Mouse (Mus musculus): ENCODE measurements around the gene Snap25. TPM values are rescaled to one million over a fixed set of nuclear protein-coding genes. Genes with fewer than 3 reads are reported as not detected.

Gene Snap25
- total RNA-seq (2015; ENCODE audit: low replicate concordance) (not detected in 2 replicates), total RNA-seq (2017; ENCODE audit: low replicate concordance) (not detected in 2 replicates)

DNA sequence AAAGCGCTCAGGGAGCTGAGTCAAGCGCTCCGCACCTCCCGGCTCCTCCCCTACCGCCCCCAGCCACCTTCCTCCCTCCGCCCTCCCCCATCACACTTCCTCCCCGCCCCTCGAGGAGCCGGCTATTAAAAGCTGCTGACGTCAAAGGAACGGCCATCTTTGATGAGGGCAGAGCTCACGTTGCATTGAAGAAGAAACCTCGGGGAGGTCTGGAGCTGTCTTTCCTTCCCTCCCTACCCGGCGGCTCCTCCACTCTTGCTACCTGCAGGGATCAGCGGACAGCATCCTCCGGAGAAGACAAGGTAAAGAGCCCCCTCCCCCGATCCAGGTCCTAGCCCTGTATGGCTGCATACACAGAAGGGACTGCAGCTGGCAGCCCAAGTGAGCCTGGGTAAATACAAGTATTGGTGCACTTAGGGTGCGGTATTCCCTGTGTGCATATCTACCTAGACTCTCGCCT, at the start of gene Snap25:
Gene Snap25, plus strand, starts transcription at position 155 of the 460 bp plus-strand sequence.
- ATAC-seq (replicated peaks; ENCODE audit: low FRiP score, poor library complexity, severe bottlenecking), result no peak

DNA sequence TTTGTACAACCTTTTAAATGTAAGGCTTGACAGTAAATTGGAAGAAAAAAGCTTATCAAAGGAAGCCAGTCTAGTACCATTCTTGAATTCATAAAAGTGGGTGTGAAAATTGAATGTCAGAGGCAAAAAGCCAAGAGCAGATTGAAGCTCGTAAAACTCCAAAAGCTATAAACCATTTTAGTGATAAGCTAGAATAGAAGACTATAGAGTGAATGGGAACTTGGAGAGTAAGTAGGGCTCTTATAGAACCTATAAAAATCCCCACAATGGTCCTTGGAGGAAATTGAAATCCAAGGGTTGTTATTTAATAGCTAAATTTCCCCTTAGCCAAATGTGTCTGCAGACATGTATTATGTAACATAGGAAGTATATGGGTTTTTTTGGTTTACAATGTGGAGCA, 46.3 kb upstream of the Snap25 start:
- ATAC-seq (replicated peaks; ENCODE audit: low FRiP score, poor library complexity, severe bottlenecking), result no peak

DNA sequence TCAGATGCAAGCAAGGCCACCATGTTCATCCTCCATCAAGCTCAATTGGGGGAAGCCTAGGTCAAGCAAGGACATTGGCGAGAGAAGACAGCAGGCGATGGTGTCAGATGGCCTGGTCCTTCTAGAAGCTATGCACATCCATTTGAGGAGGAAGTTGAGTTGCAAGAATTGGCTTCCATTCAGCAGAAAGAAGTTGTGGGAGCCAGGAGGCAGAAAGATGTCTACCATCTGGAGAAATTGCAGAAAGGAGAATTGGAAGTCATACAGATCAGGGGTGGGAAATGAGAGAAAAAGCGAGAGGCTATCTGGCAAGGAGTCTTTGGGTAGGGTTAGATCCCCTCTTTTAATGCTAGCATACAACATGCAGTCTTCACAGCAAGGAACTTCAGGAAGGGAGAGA, 44.1 kb upstream of the Snap25 start:
- ATAC-seq (replicated peaks; ENCODE audit: low FRiP score, poor library complexity, severe bottlenecking), result no peak

DNA sequence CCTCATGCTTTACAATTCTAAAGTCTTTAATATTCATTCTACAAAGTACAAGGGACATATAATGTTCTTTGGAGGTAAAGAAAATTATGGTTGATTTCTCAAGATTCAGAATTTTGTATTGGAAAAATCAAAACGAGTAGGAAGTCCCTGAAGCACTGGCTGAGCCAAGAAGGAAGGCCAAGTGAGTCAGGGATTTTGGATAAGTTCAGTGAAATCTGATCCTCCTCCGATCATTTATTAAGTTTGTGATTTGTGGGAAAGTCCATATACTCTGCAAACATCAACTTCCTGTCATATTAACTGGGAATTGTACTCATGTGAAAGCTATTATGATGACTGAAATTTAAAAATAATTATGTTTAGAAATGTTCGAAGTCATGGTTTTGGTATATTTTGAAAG, 43.6 kb upstream of the Snap25 start:
- no peak for ATAC-seq (replicated peaks; ENCODE audit: low FRiP score, poor library complexity, severe bottlenecking)

DNA sequence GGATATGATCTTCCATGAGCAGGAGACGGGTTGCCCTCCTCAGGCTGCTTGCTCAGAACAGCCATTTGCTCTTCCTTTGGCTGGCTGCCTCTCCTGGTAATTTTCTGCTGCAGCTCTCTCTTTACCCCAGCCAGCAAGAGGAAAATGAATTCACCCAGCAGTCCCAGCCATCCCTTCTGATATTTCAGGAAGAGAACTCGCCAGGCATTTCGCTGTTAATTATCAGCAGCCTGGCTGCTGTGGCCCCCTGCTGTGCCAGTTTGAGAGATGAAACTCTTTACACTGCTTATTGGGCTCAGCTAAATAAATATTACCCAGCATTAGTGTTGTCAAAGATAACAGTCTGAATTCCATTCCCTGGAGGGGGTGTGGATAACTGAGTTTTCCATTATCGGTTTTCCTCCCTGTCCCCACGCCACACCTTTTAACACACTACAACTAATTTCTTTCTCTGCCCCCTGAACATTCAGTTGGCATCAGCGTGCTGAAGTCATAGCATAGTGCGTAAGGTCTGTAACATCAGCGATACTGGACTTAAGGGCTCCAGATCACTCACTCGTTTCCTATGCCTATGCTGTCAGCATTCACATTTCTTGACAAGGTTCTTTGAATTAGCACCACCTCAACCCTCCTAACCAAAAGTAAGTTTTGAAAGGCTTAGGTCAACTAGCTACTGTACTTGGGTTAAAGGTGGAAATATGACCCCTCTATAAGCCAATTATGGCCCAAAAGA, 42.5 kb upstream of the Snap25 start:
- no peak for ATAC-seq (replicated peaks; ENCODE audit: low FRiP score, poor library complexity, severe bottlenecking)

DNA sequence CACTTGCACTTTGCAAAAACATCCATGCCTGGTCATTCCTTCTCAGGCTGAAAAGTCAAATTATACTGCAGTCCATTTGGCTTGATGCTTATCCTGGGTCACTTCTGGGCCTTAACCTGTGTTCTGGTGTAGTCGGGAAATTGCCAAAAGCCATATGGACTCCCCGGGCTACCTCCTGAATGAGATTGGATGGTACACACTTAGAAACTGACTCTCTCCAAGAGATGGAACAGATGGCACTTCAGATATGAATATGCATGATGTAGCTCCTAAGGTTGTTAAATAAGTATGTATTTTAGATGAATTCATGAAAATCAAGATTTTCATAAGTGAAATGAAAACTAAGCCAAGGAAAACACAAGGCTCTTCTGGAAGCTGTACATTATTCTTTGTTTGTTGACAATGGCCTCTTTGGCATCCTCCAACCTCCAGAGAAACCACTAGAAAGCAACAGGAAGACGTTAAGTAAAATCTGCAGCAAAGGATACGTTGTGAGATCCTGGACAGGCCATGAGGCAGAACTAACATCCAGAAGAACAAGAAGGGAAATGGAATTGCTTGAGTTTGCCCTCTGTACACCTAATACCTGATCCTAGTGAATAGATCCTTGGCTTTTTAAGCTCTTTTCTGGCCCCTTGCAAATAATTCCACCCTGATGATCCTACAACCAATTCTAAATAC, 39.0 kb upstream of the Snap25 start:
- no peak for ATAC-seq (replicated peaks; ENCODE audit: low FRiP score, poor library complexity, severe bottlenecking)

DNA sequence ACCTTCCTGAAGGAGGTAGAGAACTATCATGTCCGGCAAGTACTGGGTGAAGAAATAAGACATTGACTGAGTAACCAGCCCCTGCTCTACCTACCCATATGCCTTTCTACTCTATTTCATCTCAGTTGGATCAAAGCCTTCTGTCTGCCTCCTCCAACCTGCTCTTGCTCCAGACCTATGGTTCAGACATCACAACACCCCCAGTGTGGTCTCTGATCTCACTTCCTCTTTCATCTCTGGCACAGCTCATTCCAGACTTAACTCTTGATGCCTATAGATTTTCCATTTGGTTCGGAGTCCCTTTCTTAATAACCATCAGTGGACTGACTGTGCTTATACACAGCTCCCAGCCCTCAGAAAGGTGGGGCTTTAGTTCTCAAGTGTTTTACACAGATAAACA, 37.1 kb upstream of the Snap25 start:
- ATAC-seq (replicated peaks; ENCODE audit: low FRiP score, poor library complexity, severe bottlenecking), result no peak

DNA sequence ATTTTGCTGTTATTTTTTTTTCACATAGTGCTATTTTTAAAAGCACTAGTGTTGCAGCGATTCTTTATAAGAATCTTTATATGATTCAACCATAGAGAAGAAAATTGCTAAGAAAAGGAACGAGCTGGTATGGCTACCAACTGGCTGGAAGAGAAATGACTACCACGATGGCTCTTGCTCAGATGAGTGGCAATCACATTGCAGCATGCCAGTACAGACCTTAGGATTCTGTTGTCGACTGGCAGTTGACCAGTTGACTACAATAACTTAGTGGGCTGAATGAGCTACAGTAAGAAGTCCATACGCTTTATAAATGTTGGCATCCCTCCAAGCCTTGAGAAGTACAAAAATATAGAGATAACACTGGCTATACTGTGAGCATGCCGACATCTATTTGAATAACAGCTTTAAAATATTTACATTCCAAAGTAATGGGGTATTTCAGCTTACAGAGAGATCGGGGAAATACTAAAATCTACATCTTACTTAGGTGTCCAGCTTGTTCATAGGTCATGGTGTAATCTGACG, 36.3 kb upstream of the Snap25 start:
- no peak for ATAC-seq (replicated peaks; ENCODE audit: low FRiP score, poor library complexity, severe bottlenecking)

DNA sequence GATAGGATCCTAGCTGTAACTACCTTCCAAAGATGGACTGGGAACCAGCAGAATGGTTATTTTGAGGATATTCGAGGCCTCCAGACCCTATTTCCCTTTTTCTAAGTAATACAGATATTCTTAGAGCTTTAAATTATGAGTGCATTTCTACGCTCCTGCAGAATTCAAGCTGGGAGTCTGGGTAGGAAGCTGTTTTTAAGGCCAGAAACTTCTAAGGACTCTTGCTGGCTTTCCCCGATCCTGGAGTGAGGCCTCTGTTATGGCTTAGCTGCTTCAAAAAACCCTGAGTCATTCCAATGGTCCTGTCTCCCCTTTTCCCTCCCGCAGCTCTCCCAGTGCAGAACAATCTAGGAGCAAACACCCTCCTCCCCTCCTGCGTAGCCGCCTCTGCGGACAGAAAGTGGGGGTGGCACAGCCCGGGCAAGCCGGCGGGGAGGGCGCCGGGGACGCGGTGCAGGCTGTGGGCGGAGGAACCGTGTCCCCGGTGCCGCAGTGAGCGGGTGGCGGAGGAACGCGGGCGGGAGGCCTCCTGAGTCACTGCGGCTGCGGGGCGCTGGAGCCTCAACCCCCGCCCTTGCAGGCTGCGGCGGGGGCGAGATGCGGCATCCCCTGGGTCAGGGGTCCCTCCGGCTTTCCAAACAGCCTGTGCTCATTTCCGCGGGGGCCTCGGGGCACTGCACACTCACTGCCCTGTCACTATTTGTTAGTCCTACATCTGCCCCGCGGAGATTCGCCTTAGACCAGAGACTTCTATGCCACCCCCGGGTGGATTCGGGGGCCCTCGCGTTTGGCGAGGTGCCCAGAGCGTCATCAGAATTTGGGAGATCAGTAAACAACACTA, 34.7 kb upstream of the Snap25 start:
- no peak for ATAC-seq (replicated peaks; ENCODE audit: low FRiP score, poor library complexity, severe bottlenecking)

DNA sequence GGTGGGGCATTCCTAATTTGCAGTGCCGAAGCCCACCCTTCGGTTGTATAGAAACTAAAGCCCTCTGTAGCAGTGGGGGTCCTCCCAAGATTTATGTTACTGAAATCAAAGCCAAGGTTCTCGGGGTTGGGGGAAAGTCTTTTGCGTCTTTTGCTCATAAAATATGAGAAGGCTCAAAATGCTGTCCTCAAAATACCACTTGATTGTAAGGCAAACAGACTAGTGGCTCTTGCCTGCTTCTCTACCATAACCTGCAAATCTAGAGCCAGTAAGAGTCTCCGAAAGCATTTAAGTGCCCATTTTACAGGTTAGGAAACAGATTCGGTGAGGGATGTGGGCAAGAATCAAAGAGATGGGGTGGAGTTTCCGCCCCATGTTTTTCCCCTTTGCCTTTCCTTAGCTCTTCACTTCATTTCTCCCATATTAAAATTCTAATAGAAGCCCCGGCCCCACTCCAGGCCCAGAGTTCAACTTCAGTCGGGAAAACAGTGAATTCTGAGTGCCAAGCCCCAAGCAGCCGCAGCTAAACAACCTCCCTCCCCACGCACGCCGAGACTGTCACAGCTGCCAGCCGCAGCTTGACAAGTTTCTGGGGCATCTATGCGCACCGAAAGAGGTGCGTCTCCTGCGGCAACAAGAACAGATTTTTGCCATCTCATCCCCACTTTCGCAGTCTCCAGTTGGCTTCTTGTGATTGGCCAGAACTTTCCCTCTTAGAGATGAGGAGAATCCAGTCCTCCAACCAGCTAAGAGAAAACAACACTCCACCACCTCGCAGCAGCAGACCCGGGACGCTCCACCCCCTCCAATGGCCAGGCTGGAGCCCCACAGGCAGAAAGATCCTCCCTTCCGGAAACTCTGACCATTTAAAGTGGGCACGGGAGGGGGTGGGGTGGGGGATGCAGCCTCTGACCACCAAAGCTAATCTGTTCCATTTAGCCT, 33.7 kb upstream of the Snap25 start:
- no peak for ATAC-seq (replicated peaks; ENCODE audit: low FRiP score, poor library complexity, severe bottlenecking)

DNA sequence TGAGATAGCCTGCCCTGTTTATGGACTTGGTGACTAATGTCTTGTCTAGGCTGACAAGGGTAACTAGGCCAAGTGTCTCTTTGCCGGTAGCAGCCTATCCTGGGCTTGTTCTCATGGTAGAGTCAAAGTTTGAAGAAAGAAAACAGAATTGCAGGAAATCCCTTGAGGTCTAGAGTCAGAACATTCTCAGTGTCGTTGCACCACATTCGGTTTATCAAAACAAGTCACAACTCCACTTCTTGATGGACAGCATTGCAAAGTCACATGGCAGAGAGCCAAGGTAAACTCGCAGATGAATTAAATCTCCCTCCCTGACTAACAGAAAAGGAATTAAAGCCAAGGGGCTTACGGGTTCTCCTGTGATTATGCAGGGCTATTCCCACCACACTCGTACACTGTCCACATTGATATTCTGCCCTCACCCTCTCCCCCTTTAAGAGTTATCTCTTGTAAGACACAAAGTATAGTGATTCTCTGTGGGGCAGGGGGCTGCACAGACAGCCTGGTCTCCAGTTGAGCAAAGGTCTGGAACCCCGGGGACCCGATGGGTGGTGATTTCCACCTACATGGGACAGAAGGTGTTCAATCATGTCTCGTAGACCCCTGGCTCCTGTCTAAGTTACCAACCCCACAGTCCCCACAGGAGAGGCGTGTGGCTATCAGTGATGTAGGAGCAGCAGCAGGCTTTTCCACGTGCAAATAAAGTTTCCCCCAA, 30.9 kb upstream of the Snap25 start:
- no peak for ATAC-seq (replicated peaks; ENCODE audit: low FRiP score, poor library complexity, severe bottlenecking)

DNA sequence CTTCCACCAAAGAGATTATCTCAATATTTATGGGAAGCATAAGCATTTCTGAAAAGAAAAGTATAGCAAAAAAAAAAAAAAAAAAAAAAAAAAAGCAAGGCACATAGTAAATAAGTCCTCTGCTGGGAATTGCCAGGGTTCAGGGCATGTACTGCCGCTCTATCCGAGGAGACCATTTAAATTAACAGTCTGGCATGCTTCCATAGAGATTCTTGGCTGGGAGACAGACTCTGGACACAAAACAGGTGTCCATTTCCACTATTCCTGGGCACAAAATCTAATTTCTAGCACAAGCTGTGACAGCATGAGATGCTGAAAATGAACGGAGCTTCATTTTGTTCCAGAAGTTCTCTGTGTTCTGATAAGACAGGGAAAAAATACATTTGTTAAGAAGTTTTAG, 27.1 kb upstream of the Snap25 start:
- no peak for ATAC-seq (replicated peaks; ENCODE audit: low FRiP score, poor library complexity, severe bottlenecking)

DNA sequence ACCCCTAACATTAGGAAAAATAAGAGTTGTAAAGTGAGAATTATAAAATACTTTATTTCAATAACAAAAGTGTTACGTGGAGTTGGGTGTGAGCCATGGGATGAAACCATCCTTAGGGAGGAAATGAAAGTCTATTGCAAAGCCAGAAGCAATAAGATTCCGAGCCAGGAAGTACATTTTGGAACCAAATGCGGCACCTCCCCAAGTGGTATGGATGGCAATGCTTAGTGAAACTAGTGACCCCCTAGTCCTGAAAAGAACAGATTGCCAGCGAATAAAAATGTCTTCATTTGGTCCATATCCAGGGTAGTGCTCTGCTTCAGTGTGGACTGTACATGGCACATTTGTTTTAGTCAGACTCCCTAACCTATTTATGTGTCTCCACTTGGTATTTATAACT, 25.9 kb upstream of the Snap25 start:
- ATAC-seq (replicated peaks; ENCODE audit: low FRiP score, poor library complexity, severe bottlenecking), result no peak

DNA sequence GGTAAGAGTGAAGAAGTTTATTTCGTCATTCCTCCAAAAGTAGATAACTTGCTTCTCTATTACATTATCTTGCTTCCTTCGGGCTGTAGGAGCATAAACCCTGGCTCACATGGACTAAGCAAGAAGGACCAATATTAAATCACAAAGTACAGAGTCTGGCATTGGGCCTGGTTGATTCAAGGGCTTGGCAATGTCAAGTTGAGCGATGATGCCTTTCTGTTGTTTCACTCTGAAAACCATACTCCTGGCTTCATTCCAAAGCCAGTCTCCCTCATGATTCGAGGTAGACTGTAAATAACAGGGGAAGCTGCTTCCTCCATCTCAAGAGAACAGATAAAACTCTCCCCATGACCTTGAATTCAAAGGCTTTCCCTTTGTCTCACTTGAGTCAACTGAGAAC, 23.8 kb upstream of the Snap25 start:
- no peak for ATAC-seq (replicated peaks; ENCODE audit: low FRiP score, poor library complexity, severe bottlenecking)

DNA sequence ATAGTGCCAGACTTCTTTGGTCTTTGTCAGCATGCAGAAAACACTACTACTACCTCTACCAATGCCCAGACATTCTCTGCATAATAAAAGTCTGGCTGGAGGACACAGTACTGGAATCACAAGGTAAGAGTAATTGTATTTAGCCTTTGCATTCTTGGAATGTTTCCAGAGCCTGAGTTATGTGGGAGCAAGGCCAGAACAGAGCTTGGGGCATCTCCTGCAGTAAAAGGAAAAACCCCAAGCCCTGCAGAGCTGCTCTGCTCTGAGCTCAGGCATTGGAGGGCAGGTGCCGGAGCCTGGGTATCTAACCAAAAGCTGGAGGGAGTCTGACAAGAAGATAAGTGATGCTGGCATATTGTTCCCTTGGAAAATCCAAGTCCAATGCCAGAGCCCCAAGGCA, 21.6 kb upstream of the Snap25 start:
- ATAC-seq (replicated peaks; ENCODE audit: low FRiP score, poor library complexity, severe bottlenecking), result no peak

DNA sequence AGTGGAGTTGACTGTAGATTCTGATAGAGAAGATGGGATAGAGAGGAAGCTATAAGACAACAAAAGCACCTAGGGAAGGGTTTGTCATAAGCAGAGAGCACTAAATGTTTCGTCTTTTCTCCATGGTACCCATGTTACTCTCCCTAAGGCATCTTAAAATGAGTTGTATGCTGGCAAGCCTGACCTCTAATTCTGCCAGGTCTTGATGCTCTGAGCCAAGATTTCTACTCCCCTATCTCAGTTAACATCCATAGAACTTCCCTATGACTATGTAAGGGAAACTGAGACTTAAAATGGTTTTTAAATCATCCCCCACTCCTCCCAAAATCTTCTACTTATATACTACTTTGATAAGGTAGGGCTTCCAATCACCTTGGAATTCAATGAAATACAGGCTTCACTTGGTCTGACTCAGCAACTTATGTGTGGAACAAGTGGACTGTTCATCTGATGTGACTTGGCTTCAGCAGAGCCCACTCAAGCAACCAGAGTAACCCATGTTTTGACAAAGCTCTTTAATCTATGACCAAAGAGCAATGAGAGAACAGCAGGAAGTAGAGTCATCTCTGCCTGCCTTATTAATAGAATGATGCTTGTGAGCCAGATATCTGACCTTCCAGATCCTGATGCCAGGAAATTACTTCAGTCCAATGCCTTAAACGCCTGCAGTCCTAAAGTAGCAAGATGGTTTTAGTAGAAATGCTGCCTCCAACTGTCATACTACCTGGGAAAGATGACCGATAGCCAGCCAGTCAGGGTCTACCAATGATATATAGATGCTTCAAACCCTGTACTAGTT, 13.6 kb upstream of the Snap25 start:
- ATAC-seq (replicated peaks; ENCODE audit: low FRiP score, poor library complexity, severe bottlenecking), result no peak

DNA sequence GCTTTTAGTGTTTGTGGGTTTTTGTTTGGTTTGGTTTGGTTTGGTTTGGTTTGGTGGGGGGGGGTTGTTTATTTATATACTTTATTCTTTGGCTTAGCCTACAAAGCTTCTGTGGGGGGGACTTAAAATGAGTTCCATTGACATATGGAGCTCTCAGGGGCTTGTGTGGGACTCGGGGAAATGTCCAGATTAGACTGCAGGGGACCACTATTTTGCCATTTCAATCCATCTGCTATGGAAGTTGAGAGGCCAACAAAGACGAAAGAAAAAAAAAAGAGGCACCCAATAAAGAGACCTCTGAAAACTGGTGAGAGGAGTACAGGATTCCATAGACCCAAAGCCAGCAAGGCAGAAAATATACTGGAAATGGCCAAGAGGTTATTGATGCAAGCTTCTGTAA, 9.9 kb upstream of the Snap25 start:
- ATAC-seq (replicated peaks; ENCODE audit: low FRiP score, poor library complexity, severe bottlenecking), result no peak

DNA sequence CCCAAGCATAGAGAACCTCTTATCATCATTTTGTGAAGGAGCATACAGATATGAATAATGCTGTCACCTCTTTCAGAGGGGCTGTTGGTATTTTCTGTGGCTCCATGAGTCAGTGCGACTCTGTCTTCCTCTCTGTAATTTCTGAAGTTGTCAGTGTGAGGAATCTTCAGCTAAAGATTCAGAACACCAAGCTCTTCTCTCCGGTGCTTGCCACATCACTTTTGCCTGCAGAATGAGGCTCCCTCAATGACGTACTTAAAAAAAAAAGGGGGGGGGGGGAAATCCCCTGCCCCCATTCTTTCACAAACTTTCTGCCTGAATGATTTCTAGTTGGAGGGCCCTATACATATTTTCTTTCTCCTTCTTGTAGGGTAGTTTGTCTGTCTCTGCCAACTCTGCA, 2.1 kb upstream of the Snap25 start:
- no peak for ATAC-seq (replicated peaks; ENCODE audit: low FRiP score, poor library complexity, severe bottlenecking)
